Mouse (Mus musculus) E14TG2a.4 (cell line): ENCODE results near the gene Nans.

ENCODE experiments used
- CTCF ChIP-seq: conservative IDR thresholded peaks from 2 replicates; pipeline ENCODE4 v1.5.1; 2014; ENCODE audit warnings: low read length
- NANOG ChIP-seq: IDR thresholded peaks from 2 replicates; pipeline ENCODE4 v1.6.1; 2014; ENCODE audit warnings: borderline replicate concordance, low read length, mixed read lengths

DNA sequence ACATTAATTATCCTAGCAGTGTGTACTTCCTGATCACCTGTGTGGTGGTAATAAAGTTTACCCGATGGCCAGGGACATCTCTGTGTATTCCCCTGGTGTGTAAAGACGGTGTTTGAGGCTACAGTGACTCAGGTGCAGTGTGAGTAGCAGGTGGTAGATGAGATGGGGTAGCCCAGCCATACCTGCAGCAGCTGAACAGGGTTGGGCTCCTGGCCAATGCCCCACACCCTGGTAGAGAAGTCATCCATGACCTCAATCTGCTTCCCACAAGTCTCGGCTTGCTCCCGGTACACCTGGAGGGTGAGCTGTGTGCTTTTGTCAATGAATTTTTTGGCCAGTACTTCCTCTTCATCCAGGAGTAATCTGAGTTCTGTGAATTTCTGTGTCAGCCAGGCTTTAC, 34.3 kb downstream of the Nans start:
- TF ChIP-seq NANOG: no peak
- no peak for TF ChIP-seq CTCF
